Mouse (Mus musculus) CD4-positive, CD25-positive, alpha-beta regulatory T cell, adult 2 months (primary cell): ENCODE results near the gene Nek7.
A peak's percentile ranks its signal among the peaks of the same experiment; 100 is the strongest.

Experiments used
- DNase-seq: peaks from one replicate; pipeline ENCODE4 v3.0.0-alpha.2; 2012; ENCODE audit warnings: low read depth, low spot score

The Nek7 gene

DNA sequence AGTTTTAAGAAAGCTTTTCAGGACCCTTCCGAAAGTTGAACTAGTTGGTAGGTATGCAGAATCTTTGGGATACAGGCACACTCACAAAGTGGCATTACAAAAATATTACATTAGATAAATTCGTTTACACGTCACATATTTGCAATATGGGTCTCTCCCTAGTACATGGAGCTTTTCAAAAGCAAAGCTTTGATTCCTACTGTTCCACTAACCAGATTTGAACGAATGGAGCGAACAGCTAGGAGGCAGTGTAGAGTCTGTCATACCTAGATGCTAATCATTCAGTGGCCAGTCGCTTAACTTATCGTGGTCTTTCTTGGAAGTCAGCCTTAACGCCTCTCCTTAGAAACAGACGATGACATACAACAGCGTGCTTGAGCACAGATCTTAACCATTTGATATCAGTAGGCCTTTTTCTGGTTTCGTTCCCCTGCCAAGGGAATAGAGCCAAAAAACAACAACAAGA, at the start of gene Nek7:
Gene Nek7 (minus strand): TSS at position 146 of the 466 bp plus-strand sequence.
- peak; percentile 79 for DNase-seq

DNA sequence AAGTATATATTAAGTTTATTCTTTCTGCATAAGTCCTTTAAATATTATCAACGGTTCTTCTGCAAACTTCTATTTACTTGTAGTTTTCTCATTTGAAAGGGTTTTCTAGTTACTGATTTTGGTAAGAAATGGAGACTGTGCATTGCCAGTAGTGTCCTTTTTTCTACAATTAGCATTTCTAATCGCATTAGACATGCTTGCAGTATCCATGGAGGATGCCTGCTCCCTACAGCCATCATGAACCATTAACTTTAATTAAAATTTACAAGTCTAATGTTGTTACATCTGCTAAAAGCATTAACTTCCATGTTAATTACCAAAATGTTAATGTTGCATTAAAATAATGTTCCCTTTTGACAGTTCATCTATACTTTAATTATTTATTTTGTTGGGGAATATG, 42.4 kb upstream of the Nek7 start:
- DNase-seq: no peak

DNA sequence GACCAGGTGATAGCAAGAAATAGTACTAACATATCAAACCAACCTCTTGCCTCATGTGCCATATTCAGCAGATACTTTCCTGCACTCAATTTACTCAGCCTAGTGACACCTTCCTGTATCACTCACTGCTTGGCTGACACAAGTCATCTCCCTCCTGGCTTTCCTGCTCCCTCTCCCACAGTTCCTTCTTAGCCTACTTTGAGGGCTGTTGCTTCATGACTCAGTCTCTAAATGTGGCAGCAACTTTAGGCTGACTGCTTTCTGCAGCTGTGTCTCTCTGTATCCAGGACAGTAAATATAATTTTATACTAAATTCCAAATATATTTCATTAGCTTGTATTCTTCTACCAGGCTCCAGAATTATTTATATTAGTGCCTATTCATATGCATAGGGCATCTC, 34.3 kb upstream of the Nek7 start:
- no peak for DNase-seq

DNA sequence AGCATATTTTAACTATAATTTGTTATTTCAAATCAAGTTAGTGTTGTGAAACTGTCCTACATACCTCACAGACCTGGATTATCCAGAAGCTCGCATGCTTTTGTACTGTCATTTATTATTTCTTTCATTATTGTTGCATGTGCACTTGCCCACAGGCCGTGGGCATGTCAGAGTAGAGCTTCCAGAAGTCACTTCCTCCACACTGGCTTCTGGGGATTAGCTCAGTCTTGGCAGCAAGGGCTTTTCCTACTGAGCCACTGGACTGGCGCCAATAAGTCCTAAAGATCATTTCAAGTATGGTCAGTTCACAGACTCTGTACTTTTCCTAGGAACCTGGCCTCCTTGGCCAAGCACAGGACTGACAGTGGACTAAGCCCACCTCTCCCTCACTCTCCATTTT, 25.1 kb upstream of the Nek7 start:
- no peak for DNase-seq

DNA sequence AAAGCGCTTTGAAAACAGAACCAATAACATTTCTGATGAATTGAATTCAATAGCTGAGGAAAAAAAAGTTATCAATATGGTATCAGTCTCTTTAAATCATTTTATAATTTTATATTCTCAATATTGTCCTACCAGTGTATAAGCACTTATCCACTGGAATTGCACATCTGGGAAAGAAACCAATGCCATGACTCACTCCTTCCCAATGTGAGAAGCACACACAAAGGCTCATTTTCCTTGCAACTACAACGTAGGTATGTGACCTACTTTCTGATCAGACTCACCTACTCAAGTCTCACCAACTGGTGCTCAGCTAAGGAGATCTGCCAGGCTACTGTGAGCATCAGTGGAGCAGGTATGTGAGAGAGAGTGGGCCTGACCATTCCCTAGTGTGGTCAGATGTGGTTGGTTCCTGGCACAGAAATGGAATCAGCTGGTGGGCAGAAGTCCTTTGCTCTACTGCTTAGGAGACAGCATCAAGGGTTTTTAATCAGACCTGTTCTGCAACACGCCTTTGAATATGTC, 23.4 kb upstream of the Nek7 start:
- no peak for DNase-seq

DNA sequence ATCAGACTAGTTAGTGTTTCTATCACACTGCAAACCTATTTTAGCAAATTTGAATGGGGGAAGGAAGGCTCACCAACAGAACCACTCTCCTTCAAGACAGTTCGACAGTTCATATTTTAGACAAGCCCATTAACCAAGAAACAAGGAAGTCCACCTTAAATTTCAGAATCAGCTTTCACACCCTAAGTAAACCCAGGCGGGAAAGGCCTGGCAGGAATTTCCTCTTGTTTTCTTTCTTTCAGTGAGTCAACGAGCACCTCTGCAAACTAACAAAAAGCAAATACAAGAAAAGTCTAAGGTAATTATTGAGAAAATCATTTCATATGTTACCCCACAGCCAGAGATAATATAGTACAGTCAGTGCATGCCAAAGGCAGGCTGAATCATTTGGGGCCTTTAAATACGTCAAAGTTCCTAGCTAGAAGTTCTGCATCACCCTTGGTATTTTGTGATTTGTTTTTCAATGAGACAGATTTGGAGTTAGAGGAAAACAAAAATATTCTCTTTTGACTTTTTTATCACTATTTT, 21.1 kb upstream of the Nek7 start:
- no peak for DNase-seq

DNA sequence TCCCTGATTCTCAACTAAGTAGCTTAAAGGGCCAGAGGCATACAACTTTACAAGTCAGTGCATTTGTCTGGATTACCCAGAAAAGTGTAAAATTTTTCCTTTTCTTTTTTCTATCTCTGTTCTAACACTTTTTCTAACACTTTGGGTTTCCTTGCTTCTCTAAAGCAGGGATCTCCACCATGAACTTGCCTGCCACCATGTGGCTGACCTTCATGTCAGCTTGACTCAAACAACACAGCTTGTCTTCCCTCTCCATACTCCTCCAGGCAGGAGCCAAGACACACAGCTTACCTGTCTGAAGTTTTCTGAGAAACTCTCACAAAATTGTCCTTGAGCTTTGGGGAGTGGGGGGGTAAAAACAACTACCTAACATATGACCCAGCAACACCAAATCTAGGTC, 17.9 kb upstream of the Nek7 start:
- peak; percentile 71 for DNase-seq

DNA sequence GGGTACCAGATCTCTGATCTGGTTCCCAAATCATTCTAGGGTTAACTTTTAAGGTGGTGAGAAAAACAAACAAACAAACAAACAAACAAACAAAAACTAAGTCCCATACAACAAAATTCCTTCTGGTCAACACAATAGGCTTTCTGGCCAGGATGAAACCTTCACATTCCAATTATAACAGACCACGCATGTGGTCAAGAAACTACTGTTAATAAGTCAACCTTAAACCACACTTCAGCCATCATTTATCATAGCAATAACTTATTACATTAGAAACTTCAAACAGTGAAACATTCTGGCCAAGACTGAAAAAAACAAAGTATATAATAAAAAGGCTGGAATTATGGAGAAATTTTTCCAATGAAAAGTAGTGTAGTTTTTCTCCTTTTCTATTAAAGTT, 14.6 kb upstream of the Nek7 start:
- no peak for DNase-seq

DNA sequence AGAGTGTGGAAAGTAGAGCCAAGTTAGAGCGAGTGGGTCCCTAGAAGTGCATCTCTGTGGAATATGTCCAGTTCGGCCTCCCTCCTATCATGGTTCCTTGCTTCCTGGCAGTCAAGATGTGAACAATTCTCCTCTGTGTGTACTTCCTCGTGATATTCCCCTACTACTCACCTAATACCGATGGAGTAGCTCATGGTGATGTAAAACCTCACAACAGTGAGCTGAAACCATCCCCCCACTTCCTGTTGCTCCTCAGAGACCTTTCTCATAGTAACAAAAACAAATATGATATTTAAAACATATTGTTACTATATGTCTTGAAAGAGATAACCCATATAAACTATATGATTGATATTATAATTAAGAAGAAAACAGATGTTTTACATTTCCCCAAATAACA, 9.0 kb upstream of the Nek7 start:
- DNase-seq: peak; percentile 59

DNA sequence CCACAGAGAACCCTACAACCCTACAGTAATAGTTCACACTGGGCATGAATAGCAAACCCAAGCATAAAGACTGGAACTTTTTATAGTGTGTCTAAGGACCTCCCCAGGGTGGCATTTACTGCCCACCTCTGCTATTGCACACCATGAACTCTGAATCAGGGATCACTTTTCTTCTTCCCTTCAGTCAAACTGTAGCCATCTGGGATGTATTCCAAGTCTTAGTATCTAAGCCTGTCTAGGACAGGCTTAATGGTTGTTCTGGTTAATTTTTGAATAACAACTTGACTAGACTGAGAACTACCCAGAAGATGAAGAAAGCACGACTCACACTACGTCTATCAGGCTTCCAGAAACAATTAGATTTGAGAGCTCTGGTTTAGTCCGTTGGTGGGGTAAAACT, 8.5 kb upstream of the Nek7 start:
- DNase-seq: no peak

DNA sequence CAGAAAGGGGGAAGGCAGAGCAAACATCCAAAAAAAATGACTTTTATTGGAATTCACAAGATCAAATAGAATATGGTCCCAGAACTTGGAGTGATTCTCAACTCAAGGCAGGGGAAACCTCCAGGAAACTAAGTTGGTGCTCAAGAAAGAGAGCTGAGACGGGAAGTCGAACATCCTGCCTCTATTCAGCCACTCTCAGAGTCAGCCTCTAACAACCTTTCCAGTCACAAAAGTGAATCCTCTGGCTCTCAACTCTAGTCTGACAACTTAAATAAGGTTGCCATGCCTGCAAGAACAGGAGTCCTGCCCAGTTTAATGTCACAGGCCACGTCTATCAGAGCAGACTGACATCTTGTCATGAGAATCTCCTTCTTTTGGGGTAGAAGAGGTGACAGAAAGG, 7.9 kb upstream of the Nek7 start:
- peak; percentile 59 for DNase-seq

DNA sequence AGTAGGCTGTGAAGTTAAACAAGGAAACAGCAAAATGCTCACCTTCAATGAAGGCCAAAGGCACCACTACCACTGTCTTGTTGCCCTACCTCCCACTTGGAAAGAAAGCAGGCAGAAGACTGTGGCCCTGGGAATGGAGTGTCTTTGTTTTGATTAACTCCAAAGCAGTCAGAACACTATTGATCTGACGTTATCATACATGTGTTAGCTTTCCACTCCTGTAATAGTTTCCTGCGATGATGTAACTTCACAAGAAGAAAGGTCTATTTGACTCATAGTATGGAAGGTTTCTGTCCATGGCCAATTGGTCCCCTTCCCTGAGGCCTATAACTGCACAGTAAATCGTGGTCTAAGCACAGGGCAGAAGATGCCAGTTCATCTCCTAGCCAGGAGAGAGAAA, 6.3 kb upstream of the Nek7 start:
- peak; percentile 23 for DNase-seq

DNA sequence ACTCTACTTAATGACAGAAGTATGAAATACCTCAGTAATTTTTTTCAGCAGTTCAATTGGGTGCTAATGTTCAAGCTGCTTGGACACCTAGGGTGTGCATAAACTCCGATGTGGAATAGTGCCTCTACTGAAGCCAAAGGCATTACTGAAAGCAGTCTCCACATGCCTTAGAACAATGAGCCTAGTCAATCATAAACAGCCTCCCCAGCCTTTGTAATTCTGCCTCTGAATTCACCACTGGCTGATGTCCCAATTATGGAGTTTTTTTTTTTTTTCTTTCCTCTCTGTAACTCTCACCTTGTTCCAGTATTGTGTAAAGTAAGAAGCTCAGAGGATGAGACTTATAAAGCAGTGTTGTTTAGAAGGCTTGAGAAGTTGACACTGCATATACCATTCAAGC, 3.9 kb upstream of the Nek7 start:
- DNase-seq: no peak

DNA sequence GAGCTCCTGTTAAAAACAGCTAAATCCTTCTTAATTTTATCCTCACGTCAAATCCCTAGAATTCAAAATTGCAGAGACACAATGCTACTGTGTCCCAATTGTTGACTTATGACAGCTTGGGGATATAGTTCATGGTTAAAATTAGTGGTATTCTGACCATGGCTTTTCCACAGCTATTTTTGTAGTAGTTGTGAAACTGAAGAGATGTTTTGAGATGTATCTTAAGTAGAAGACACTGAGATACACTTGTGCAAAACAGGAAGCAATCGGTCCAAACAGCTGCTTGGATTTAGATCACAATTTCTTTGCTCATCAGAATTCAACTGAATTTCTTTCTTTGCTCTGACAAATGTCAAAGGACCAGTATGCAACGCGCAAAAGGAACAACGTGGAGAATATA, 2.9 kb upstream of the Nek7 start:
- no peak for DNase-seq

DNA sequence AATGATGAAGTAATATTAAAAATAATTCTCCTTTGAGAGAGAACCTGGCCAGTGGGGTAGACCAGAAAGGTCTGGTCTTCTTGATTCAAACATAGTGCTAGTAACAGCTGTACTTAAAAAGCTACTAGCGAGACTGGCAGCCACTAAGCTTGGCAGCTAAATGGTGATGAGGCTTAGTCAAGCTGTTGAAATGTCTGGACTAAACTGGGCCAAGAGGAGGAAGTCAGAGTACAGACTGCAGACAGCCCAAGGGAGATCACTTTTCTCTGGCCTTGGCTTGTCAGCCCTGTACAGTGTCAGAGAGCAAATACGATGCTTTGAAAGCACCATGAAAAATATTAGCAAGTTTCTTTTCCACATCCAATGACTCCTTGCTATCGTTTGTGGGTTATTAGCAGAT, 2.5 kb upstream of the Nek7 start:
- no peak for DNase-seq

DNA sequence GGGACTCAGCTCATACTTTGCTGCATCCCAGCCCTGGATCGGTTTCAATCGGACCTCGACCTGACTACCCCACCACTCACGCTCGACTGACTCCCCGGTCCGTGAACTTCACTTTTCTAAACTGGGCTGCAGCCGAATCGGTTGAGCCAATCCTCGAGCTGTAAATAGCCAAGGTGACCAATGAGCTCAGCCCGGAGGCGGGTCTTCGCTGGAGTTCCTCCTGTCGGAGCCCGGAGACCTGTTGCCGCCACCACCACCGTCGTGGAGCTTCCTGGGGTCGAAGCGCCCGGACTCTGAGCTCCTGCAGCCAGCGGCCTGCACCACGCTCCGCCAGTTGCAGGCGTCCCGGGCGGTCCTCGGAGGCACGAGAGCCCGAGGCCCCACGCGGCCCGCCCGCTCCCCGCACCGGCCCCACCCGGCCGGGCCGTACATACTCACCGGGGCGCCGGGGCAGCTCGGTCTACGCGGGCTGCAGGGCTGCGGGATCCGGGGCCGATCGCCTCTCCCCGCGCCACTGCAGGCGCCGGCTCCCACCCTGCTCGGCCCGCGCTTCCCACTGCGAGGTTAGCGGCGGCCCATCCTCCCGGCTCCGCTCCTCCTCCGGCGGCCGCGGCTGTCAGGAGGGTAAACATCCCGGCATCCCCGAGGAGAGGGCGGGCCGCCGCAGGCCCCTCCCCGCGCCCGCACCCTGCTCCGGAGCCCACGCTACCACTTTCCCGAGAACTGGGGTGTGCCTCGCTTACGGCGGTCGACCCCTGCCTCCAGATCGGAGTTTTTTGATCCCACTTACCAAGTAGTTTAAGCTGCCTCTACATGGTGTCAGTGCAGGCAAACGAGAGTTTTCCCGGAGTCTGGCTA, 598 bp downstream of the Nek7 start:
- peak; percentile 96 for DNase-seq

DNA sequence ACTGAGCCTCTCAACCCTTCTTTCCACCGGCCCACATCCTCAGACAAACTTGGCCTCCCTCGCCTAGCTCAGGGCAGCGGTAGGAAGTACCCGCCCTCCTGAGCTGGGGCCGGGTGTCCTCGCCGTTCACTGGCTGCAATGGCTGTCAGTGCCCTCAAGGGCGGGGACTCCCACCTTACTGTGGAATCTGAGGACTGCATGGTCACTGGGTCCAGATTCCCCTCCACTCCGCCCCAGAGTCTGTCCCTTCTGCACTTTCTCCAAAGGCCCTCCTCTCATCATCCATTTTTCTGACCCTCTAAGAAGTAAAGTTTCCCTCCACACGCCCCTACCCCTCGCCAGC, 2.0 kb downstream of the Nek7 start:
- peak; percentile 86 for DNase-seq

DNA sequence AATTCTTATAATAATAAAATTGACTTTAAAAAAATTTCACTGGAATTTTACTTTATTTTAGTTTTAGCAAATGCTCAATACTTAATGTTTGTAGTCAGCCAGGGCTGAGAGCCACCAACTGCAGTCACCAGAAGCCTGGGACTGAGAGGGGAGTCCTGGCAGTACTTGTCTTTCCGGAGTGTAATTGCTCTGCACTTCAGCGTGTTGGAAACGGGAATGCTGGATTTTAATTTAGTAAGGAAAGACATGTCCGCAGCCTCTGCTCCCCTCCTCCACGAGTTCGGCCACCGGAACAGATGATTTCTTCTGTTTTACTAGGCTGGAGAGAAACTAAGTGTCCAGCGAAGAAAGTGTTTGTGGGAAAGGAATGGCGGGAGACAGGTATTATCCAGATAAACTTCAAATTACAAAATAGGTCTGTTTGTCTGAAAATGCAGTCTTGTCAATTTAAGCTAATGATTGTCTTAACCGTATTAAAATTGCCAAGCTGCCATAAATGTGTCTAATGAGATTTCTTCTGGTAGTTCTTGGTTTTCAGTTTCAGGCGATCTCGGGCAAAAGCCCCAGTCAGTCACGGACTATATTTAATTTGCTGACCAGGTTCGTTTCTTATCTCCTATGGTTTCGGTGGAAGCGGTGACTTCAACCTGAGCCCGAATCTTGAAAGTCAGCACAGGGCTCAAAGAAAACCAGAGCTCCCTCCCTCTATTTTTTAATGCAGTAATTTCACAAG, 2.5 kb downstream of the Nek7 start:
- DNase-seq: no peak

DNA sequence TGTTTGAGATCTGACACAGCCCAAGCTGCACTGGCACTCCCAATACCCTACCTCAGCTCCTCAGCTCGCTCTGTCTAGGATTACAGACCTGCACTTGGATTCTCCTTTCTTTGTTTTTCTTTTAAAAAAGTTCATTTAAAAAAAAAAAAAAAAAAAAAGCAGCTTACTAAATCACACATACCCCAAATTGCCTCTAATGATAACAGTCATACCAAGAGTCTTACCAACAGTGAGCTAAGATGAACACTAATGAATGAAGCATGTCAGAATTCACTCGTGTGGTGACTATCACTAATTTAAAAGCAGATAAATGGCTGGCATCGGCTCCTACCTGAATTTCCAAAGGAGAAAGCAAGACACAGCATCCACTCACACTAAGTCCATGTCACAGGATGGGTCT, 4.6 kb downstream of the Nek7 start:
- DNase-seq: no peak

DNA sequence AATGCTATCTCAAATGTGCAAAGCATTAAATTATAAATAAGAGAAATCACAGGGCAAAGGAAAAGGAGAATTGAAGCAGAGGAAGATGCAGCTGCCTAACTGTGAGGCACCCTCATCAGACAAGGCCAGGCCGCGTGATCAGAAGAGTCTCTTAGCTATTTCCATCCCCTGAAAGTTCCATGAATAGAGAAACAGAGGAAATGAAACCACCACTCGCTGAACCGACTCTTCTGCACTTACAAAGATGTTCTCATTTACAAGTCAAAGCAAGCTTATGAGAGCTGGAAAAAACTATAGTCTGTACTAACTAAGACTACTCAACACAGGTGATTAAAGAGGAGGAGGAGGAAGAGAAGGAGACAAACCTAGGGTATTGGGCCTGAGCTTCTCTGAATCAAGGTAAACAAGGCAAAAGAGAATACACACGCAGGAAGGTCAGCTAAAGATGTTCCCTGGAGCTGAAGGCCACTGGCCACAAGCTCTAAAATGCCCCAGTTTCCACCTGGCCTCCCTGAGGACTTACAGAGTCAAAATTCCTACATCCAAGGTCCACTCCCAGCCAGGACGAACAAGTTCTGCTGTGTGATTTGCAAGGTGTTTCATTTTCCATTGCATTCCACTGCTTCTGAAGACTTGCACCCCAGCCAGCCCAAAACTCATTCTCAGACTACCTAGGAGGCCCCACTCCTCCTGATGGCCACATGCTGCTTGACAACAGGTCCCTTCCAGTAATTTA, 5.2 kb downstream of the Nek7 start:
- DNase-seq: peak; percentile 66

DNA sequence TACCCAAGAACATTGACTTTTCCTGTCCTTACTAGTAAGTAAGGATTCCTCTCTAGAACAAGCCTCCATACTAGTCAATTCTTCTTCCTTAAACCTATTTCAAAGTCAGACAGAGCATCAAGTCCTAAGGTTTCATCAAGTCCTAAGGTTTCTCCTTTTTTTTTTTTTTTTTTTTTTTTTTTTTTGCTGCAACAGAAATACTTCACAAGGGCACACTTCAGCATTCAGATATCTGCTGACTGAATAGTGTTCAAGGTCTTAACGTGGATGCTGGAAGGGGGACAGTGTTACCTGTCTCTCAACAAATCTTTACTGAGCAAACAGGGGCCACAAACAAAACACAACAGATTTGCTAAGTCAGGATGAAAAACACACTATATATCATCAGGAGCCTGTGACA, 7.8 kb downstream of the Nek7 start:
- DNase-seq: no peak

DNA sequence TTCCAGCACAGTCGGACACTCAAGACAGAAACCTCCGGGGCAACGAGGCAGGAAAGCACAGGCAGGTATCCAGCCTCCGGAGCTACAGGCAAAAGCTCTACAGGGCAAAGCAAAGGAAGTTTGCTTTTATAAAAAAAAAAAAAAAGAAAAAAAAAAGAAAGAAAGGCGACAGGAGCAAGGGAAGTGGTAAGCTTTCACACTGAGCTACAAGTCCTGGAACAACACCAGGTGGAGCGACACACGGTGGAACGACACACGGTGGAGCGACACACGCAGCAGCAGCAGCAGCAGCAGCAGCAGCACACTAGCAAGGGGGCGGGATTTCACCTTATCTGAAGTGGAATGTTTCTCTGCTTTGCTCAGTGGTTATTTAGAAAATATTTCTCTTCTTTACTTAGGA, 10.8 kb downstream of the Nek7 start:
- no peak for DNase-seq
